Mouse (Mus musculus): ENCODE data around the gene Gm20481. TPM values are rescaled to one million over a fixed set of nuclear protein-coding genes. Genes with fewer than 3 reads are reported as not detected.
"Not testable (repeated sequence)": the region's sequence is repeated elsewhere in the genome, so short reads cannot be mapped to it uniquely, and the experiment has no call there.

Gm20481 gene
- total RNA-seq, 2 experiments from 2014 or later, result not detected

- no peak overlapping the region for H3K27ac ChIP-seq
- no peak for DNase-seq
- intact Hi-C loops (cut with DNase I), result no loop called here
- no peak overlapping the region for H3K4me3 ChIP-seq
- TF ChIP-seq CTCF (IDR thresholded peaks at IDR 0.05), result no peak
Observed at GRCm38 (mm10) chr17:34943128-34943815, 26.4 kb upstream of the Gm20481 start.

GRCm38 (mm10) chr17:34944362-34944761, 25.4 kb upstream of the Gm20481 start:
- Histone ChIP-seq H3K4me3 (no peak overlapping the region), H3K27ac (no peak overlapping the region)
- intact Hi-C loops (cut with DNase I), result no loop called here
- no peak for TF ChIP-seq CTCF (IDR thresholded peaks at IDR 0.05)
- DNase-seq, result no peak

GRCm38 (mm10) chr17:34946486-34947140, 23.1 kb upstream of the Gm20481 start:
- H3K4me3 ChIP-seq, result no peak overlapping the region
- no peak for DNase-seq
- H3K27ac ChIP-seq, result no peak overlapping the region
- intact Hi-C loops (cut with DNase I), result no loop called here
- TF ChIP-seq CTCF (IDR thresholded peaks at IDR 0.05), result no peak

GRCm38 (mm10) chr17:34947606-34948005, 22.1 kb upstream of the Gm20481 start:
- no peak overlapping the region for H3K4me3 ChIP-seq
- intact Hi-C loops (cut with DNase I), result no loop called here
- peak; percentile 55 for TF ChIP-seq CTCF (IDR thresholded peaks at IDR 0.05)
- DNase-seq, result no peak
- no peak overlapping the region for H3K27ac ChIP-seq

GRCm38 (mm10) chr17:34948721-34949552, 20.8 kb upstream of the Gm20481 start:
- H3K27ac ChIP-seq; DNase-seq; intact Hi-C loops (cut with DNase I); H3K4me3 ChIP-seq: not testable (repeated sequence)

- intact Hi-C loops (cut with DNase I), result no loop called here
- no peak for DNase-seq
- no peak for TF ChIP-seq CTCF (IDR thresholded peaks at IDR 0.05)
- Histone ChIP-seq H3K27ac (no peak overlapping the region), H3K4me3 (no peak overlapping the region)
Observed at GRCm38 (mm10) chr17:34949553-34949969, 20.2 kb upstream of the Gm20481 start.

- no peak for DNase-seq
- intact Hi-C loops (cut with DNase I), result loop anchor here (2.0 kb wide), 1 partner anchor 20 kb away; the partner anchor contains the start of gene Neu1
- H3K27ac ChIP-seq, result peak overlapping the region; percentile 95; the same call in 1 of the 2 replicates
Observed at GRCm38 (mm10) chr17:34950514-34951455, 18.9 kb upstream of the Gm20481 start.

GRCm38 (mm10) chr17:34951636-34952377, 17.9 kb upstream of the Gm20481 start:
- intact Hi-C loops (cut with DNase I), result loop anchor here (1.0 to 2.0 kb wide), 2 partner anchors 21 to 29 kb away; partner anchors contain the start of genes Lsm2 and Neu1
- H3K4me3 ChIP-seq, result peak overlapping the region; percentile 96
- H3K27ac ChIP-seq, result peak overlapping the region; percentile 95
- no peak for TF ChIP-seq CTCF (IDR thresholded peaks at IDR 0.05)
- DNase-seq, result no peak

More at GRCm38 (mm10) chr17:34950514-34951455, 18.9 kb upstream of the Gm20481 start:
- peak overlapping the region; percentile 96 for H3K4me3 ChIP-seq
- peak; percentile 27; the same call in 1 of the 2 replicates for TF ChIP-seq CTCF (IDR thresholded peaks at IDR 0.05)

GRCm38 (mm10) chr17:34952378-34953040, 17.2 kb upstream of the Gm20481 start:
- peak overlapping the region; percentile 95 for H3K27ac ChIP-seq
- peak; percentile 86 for DNase-seq
- peak; percentile 87 for TF ChIP-seq CTCF (IDR thresholded peaks at IDR 0.05)
- H3K4me3 ChIP-seq, result peak overlapping the region; percentile 96
- intact Hi-C loops (cut with DNase I), result loop anchor here (1.0 kb wide), 1 partner anchor 29 kb away; the partner anchor contains the start of gene Lsm2

GRCm38 (mm10) chr17:34953258-34953657, 16.5 kb upstream of the Gm20481 start:
- no peak for DNase-seq
- Histone ChIP-seq H3K4me3 (no peak overlapping the region), H3K27ac (no peak overlapping the region)
- intact Hi-C loops (cut with DNase I), result no loop called here
- no peak for TF ChIP-seq CTCF (IDR thresholded peaks at IDR 0.05)

Data from gastrocnemius, adult 2 months (tissue).